Mouse (Mus musculus) lung, embryonic 16.5 days (tissue): ENCODE measurements around the gene Dgkg. TPM values are rescaled to one million over a fixed set of nuclear protein-coding genes. Genes with fewer than 3 reads are reported as not detected.

Experiments used
- ATAC-seq: fragments of 200-750 bp; cut with Nextera tagmentation; 2 replicates; pipeline ENCODE4 v1.8.0; 2017; ENCODE audit warnings: low read depth, mild to moderate bottlenecking, moderate library complexity
- H3K27ac ChIP-seq: fragments of 300-500 bp; sonication (generic); 2 replicates; pipeline ENCODE4 v1.5.1; 2014; ENCODE audit warnings: mild to moderate bottlenecking, control low read depth, low read length
- H3K27me3 ChIP-seq: fragments of 300-500 bp; sonication (generic); 2 replicates; pipeline ENCODE4 v1.6.1; 2014; ENCODE audit warnings: low read depth, low read length, mixed read lengths; ENCODE audit not compliant: control insufficient read depth, insufficient read depth
- H3K36me3 ChIP-seq: fragments of 300-500 bp; sonication (generic); 2 replicates; pipeline ENCODE4 v1.6.1; 2014; ENCODE audit warnings: low read length; ENCODE audit not compliant: control insufficient read depth, insufficient read depth
- H3K4me1 ChIP-seq: fragments of 300-500 bp; sonication (generic); replicated peaks from 2 replicates; pipeline ENCODE4 v1.6.1; 2014; ENCODE audit warnings: low read length, mixed read lengths; ENCODE audit not compliant: control insufficient read depth, insufficient read depth
- H3K4me2 ChIP-seq: fragments of 300-500 bp; sonication (generic); 2 replicates; pipeline ENCODE4 v1.6.1; 2014; ENCODE audit warnings: low read depth, low read length, control low read depth
- H3K4me3 ChIP-seq: fragments of 300-500 bp; sonication (generic); 2 replicates; pipeline ENCODE4 v1.5.1; 2014; ENCODE audit warnings: mild to moderate bottlenecking, low read length, control low read depth
- H3K9ac ChIP-seq: fragments of 300-500 bp; sonication (generic); 2 replicates; pipeline ENCODE4 v1.6.1; 2014; ENCODE audit warnings: low read length, control low read depth
- H3K9me3 ChIP-seq: fragments of 300-500 bp; sonication (generic); 2 replicates; pipeline ENCODE4 v1.6.1; 2016; ENCODE audit warnings: low read length; ENCODE audit not compliant: control insufficient read depth
- WGBS: fragments of 180-500 bp; shearing (Covaris S2); extraction: QIAGEN DNeasy Blood & Tissue Kit; methylation state at CpG from one replicate; pipeline ENCODE4 v1.1.7; 2014; 5-methylcytosine and 5-hydroxymethylcytosine counted together
- polyA plus RNA-seq: library from polyadenylated mRNA; unstranded; fragments of >200 nt; fragmentation: Nextera tagmentation; extraction: Ambion mirVana; gene quantifications from 2 replicates; pipeline ENCODE4 v1.2.1, GENCODE M21; 2015

The Dgkg gene
- polyA plus RNA-seq, 1 experiment from 2014 or later: 1.2 TPM

DNA sequence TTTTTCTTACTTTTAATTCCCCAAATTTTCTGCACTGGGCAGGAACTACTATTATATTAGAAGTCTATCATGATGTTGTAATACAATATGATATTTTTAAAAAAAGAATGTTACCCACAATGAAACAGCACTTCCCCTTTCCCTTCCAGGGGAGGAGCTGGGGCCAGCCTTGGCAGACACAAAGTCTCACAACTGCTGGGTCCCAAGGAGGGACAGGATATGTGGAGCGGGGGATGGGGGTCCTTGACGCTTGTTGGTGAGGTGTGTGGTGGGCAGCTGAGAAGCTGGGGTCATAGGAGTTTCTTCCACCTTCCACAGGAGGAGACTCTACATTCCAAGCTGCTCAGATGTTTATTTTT lies 2.6 kb downstream of the Dgkg start:
- Histone ChIP-seq H3K4me3 (no peak overlapping the region), H3K4me2 (no peak overlapping the region), H3K27ac (no peak overlapping the region), H3K9ac (no peak overlapping the region), H3K9me3 (no peaks in the 10 kb centered on the region), H3K4me1 (peaks cover 10% of the 10 kb centered on the region), H3K27me3 (peaks cover 27% of the 10 kb centered on the region), H3K36me3 (no peaks in the 10 kb centered on the region)
- ATAC-seq: no peak
- 20% methylated on average over 2 of the region's 2 CpGs for WGBS

DNA sequence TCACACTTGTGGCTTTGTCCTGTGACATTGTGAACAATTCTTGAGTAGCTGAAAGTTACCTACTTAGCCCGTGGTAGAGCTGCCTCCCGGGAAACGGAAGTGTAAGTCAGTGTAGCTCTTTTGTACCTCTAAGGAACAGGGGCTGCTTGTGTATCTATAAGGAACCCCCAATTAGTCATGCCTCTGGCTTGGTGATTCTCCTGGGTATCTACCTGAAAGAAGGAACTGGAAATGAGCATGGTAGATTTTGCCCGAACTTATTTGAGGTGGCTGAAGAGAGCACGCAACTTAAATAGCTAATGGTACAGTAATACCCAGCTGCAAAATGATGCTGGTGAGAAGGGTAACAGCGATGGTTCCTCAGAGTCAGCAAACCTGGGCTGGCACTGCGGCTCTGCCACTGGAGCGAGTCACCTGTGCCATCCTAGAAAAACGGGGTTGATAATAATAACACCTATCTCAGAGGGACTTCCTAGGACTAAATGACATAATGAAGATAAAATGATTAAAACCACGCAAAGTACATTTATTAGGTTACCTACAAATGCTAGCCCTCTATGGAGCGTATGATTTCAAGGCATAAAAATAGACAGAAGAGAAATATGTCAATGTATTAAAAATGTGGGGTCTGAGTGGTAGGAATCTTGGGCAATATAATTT lies 3.1 kb downstream of the Dgkg start:
- H3K9ac ChIP-seq: no peak overlapping the region
- no peak overlapping the region for H3K4me3 ChIP-seq
- no peak overlapping the region for H3K4me2 ChIP-seq
- no peak for ATAC-seq
- H3K27me3 ChIP-seq: peaks cover 27% of the 10 kb centered on the region
- no peaks in the 10 kb centered on the region for H3K9me3 ChIP-seq
- WGBS: 81% methylated on average over 11 of the region's 11 CpGs
- no peak overlapping the region for H3K27ac ChIP-seq
- no peaks in the 10 kb centered on the region for H3K36me3 ChIP-seq
- H3K4me1 ChIP-seq: peaks cover 10% of the 10 kb centered on the region

DNA sequence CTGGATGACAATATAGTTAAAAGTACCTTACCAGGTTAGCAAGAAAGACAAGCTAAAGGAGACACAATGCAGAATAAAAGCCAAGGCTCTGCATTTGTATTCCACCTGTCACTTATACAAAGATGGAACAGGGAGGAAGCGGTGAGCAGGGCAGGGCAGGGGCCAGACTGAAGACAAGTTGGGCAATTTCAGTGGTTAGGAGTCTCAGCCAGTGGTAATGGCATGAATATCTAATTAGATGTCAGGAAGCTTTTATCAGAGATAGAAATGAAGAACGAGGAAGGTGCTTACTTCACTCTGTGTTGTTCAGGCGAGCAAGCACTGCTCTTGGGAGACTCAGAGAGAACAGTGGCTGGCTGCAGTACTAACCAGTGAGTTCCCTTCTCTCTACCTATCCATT lies 5.8 kb downstream of the Dgkg start:
- Histone ChIP-seq H3K27me3 (peaks cover 13% of the 10 kb centered on the region), H3K4me3 (no peak overlapping the region), H3K4me2 (no peak overlapping the region), H3K9me3 (no peaks in the 10 kb centered on the region), H3K9ac (no peak overlapping the region), H3K36me3 (no peaks in the 10 kb centered on the region), H3K27ac (no peak overlapping the region), H3K4me1 (no peaks in the 10 kb centered on the region)
- no peak for ATAC-seq
- 49% methylated on average over 3 of the region's 3 CpGs for WGBS

DNA sequence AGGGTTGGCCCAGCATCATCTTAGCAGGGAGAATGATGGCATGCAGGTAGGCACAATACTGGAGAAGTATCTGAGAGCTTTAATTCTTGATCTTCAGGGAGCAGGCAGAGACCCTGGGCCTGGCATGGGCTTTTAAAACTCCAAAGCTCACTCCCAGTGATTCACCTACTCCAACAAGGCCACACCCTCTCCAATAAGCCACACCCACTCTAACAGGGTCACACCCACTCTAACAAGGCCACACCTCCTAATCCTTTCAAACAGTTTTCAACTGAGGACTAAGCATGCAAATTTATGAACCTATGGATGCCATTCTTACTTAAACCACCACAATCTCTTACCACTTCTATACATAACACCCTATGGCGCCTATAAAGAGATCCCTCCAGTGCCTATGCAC lies 11.8 kb downstream of the Dgkg start:
- 88% methylated on average over 1 of the region's 1 CpGs for WGBS
- H3K4me3 ChIP-seq: no peak overlapping the region
- H3K9me3 ChIP-seq: no peaks in the 10 kb centered on the region
- H3K4me2 ChIP-seq: no peak overlapping the region
- no peak for ATAC-seq
- peaks cover 6% of the 10 kb centered on the region; the same call in 1 of the 2 replicates for H3K27me3 ChIP-seq
- H3K36me3 ChIP-seq: no peaks in the 10 kb centered on the region
- no peak overlapping the region for H3K9ac ChIP-seq
- H3K27ac ChIP-seq: no peak overlapping the region
- no peaks in the 10 kb centered on the region for H3K4me1 ChIP-seq

DNA sequence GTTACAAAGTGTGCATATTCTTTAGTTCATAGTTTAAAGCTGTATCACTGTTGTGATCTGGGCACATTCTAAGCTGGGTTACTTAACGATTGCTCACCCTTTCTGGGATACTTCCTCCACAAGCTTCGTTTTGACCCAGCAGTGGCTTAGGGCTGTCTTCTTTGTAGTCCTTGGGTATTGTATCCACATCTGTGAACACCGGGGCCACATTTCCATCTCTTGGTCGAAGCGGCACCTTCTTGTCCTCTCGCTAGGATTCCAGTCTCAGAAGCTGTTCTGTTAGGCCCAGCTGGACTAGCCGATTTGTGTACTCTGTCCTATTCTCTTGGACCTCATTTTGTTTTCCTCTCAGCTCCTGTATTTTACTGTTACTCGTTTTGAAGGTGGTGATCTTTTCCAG lies 13.6 kb downstream of the Dgkg start:
- H3K27me3 ChIP-seq: peaks cover 6% of the 10 kb centered on the region; the same call in 1 of the 2 replicates
- 75% methylated on average over 8 of the region's 8 CpGs for WGBS
- no peak overlapping the region for H3K4me3 ChIP-seq
- no peak for ATAC-seq
- H3K36me3 ChIP-seq: no peaks in the 10 kb centered on the region
- H3K4me2 ChIP-seq: no peak overlapping the region
- H3K9me3 ChIP-seq: no peaks in the 10 kb centered on the region
- no peak overlapping the region for H3K27ac ChIP-seq
- no peaks in the 10 kb centered on the region for H3K4me1 ChIP-seq
- no peak overlapping the region for H3K9ac ChIP-seq

DNA sequence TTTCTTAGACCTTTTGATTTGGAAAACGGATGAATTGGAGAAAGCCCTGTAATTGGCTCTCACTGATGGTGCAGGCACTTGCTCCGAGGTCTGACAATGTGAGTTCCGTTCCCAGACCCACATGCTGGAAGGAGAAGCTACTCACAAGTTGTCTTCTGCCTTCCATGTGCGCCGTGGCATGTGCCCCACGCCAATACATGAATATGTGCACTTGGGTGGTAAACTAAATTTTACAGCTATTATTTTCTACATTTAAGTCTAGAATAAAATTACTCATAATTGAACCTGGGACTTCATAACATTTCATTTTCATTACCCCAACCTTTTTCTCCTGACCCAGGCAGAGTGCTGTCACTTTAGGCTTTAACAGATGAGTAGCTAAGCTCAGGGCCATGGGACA lies 14.1 kb downstream of the Dgkg start:
- no peaks in the 10 kb centered on the region for H3K9me3 ChIP-seq
- no peak overlapping the region for H3K9ac ChIP-seq
- no peak overlapping the region for H3K4me3 ChIP-seq
- H3K27ac ChIP-seq: no peak overlapping the region
- H3K4me1 ChIP-seq: no peaks in the 10 kb centered on the region
- no peaks in the 10 kb centered on the region for H3K36me3 ChIP-seq
- no peak overlapping the region for H3K4me2 ChIP-seq
- ATAC-seq: no peak
- WGBS: 80% methylated on average over 6 of the region's 6 CpGs
- H3K27me3 ChIP-seq: peaks cover 6% of the 10 kb centered on the region; the same call in 1 of the 2 replicates

GRCm38 (mm10) chr16:22642054-22642453 lies 15.0 kb downstream of the Dgkg start:
- Histone ChIP-seq H3K36me3 (no peaks in the 10 kb centered on the region), H3K27me3 (peaks cover 6% of the 10 kb centered on the region; the same call in 1 of the 2 replicates), H3K27ac (no peak overlapping the region), H3K4me3 (no peak overlapping the region), H3K9ac (no peak overlapping the region), H3K4me1 (no peaks in the 10 kb centered on the region), H3K4me2 (no peak overlapping the region), H3K9me3 (no peaks in the 10 kb centered on the region)
- WGBS: 79% methylated on average over 4 of the region's 4 CpGs
- ATAC-seq: no peak

DNA sequence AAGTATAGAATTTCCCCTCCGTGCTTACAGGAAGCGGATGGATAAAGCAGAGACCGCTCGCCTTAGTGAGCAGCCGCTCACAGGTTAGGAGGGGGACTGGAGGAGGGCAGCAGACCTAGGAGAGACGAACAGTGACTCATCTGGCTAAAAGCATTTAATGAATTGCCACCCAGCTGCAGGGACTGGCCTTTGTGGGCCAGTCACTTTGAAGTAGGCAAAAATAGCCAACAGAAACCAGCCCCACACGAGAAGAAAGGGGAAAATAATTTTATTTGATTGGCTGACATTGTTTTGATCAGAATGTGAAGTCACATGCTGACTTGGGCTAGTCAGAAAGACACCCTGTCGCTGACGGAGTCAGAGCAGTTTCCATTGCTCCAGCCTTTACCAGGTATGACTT lies 15.4 kb downstream of the Dgkg start:
- peaks cover 6% of the 10 kb centered on the region; the same call in 1 of the 2 replicates for H3K27me3 ChIP-seq
- H3K9me3 ChIP-seq: no peaks in the 10 kb centered on the region
- no peak overlapping the region for H3K4me2 ChIP-seq
- H3K36me3 ChIP-seq: no peaks in the 10 kb centered on the region
- H3K4me3 ChIP-seq: no peak overlapping the region
- no peak overlapping the region for H3K27ac ChIP-seq
- no peak overlapping the region for H3K9ac ChIP-seq
- no peak for ATAC-seq
- 16% methylated on average over 9 of the region's 9 CpGs for WGBS
- H3K4me1 ChIP-seq: no peaks in the 10 kb centered on the region

DNA sequence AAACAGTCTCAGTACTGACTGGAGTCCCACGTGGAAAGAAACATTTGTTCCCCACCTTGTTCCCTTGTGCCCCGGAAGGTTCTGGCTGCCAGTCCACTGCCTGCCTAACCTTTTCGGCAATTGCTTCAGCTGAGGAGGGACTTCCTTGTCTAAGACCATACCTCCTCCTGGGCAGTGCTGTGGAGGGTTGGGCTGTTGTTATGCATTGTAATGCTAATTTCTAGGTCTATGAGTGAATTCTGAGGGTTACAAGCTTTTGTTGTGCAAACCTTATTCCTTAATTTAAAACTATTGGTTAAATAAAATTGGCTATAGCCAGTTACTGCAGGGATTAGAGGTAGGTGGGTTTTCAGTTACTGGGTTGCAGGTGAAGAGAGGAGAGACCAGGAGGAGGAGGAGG lies 19.7 kb downstream of the Dgkg start:
- Histone ChIP-seq H3K4me3 (no peak overlapping the region), H3K27ac (no peak overlapping the region), H3K27me3 (peaks cover 6% of the 10 kb centered on the region; the same call in 1 of the 2 replicates), H3K4me2 (no peak overlapping the region), H3K9me3 (no peaks in the 10 kb centered on the region), H3K4me1 (no peaks in the 10 kb centered on the region), H3K36me3 (no peaks in the 10 kb centered on the region), H3K9ac (no peak overlapping the region)
- ATAC-seq: no peak
- 61% methylated on average over 3 of the region's 3 CpGs for WGBS

DNA sequence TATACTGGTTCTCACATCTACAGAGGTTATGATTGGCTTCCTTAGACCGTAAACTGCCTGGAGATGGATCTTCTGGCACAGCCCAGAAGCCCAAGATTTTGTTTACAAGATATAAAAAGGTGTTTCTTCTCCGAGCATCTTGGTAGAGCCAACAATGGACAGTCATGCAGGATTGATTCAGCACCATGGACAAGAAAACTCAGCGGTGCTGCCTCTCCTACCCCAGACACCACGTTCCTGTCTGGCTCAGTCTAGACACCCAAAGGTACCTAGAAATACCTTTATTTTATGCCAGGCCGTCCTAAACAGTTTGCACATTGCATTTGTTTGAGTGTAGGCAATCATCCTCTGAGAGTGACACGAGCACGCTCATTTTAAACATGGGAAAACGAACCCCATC lies 21.3 kb downstream of the Dgkg start:
- Histone ChIP-seq H3K27ac (no peak overlapping the region), H3K9me3 (no peaks in the 10 kb centered on the region), H3K4me1 (no peaks in the 10 kb centered on the region), H3K9ac (no peak overlapping the region), H3K4me2 (no peak overlapping the region), H3K36me3 (no peaks in the 10 kb centered on the region), H3K4me3 (no peak overlapping the region), H3K27me3 (no peaks in the 10 kb centered on the region; the same call in 1 of the 2 replicates)
- no peak for ATAC-seq
- 53% methylated on average over 8 of the region's 8 CpGs for WGBS
